Mouse (Mus musculus) cerebellum, adult 2 months (tissue): Measurements from ENCODE around the gene Prkag1.

Experiments
- CTCF ChIP-seq: fragments of 200-500 bp; IDR thresholded peaks from 2 replicates; pipeline ENCODE4 v1.5.1; 2011; ENCODE audit warnings: low read depth, mild to moderate bottlenecking, control low read depth, low read length, moderate library complexity, borderline replicate concordance; ENCODE audit not compliant: insufficient read depth
- POLR2A ChIP-seq: fragments of 200-500 bp; IDR thresholded peaks from 2 replicates; pipeline ENCODE4 v1.6.1; 2011; ENCODE audit warnings: low read length, control low read depth, borderline replicate concordance; ENCODE audit not compliant: insufficient read depth

- TF ChIP-seq CTCF = no peak
- TF ChIP-seq POLR2A = no peak
Measured at GRCm38 (mm10) chr15:98870179-98871069, 39.1 kb upstream of the Prkag1 start.
